Mouse (Mus musculus): Measurements from ENCODE around the gene Otub1.

Otub1 gene

GRCm38 (mm10) chr19:7199089-7199488 lies 7.0 kb downstream of the Otub1 start:
- TF ChIP-seq NANOG (IDR thresholded peaks at IDR 0.05; ENCODE audit: borderline replicate concordance, low read length) (no peak), CTCF (conservative IDR thresholded peaks at IDR 0.05; ENCODE audit: low read length) (no peak), POU5F1 (IDR thresholded peaks at IDR 0.05; ENCODE audit: borderline replicate concordance, low read length) (no peak)
- peaks cover 70% of the 10 kb centered on the region for H3K36me3 ChIP-seq (ENCODE audit: insufficient read depth, low read length)
- no peak overlapping the region for H3K4me3 ChIP-seq (replicated peaks; ENCODE audit: low read length)
- no peaks in the 10 kb centered on the region for H3K9me3 ChIP-seq (ENCODE audit: low read length)
- H3K27me3 ChIP-seq (ENCODE audit: insufficient read depth, low read length) = no peaks in the 10 kb centered on the region
- peaks cover 75% of the 10 kb centered on the region for H3K4me1 ChIP-seq (replicated peaks; ENCODE audit: low read depth, low read length)

- Histone ChIP-seq H3K36me3 (ENCODE audit: insufficient read depth, low read length) (peaks cover 54% of the 10 kb centered on the region), H3K4me3 (replicated peaks; ENCODE audit: low read length) (no peak overlapping the region), H3K9me3 (ENCODE audit: low read length) (no peaks in the 10 kb centered on the region), H3K27me3 (ENCODE audit: insufficient read depth, low read length) (peaks cover 10% of the 10 kb centered on the region), H3K4me1 (replicated peaks; ENCODE audit: low read depth, low read length) (peaks cover 58% of the 10 kb centered on the region)
- TF ChIP-seq POU5F1 (IDR thresholded peaks at IDR 0.05; ENCODE audit: borderline replicate concordance, low read length) = no peak
- no peak for TF ChIP-seq CTCF (conservative IDR thresholded peaks at IDR 0.05; ENCODE audit: low read length)
- TF ChIP-seq NANOG (IDR thresholded peaks at IDR 0.05; ENCODE audit: borderline replicate concordance, low read length) = no peak
Measured at GRCm38 (mm10) chr19:7197445-7197844, 8.7 kb downstream of the Otub1 start.

GRCm38 (mm10) chr19:7196741-7197270 lies 9.3 kb downstream of the Otub1 start:
- H3K4me3 ChIP-seq (replicated peaks; ENCODE audit: low read length) = peak overlapping the region; percentile 46
- H3K9me3 ChIP-seq (ENCODE audit: low read length) = no peaks in the 10 kb centered on the region
- peaks cover 49% of the 10 kb centered on the region for H3K36me3 ChIP-seq (ENCODE audit: insufficient read depth, low read length)
- peaks cover 10% of the 10 kb centered on the region for H3K27me3 ChIP-seq (ENCODE audit: insufficient read depth, low read length)
- peaks cover 61% of the 10 kb centered on the region for H3K4me1 ChIP-seq (replicated peaks; ENCODE audit: low read depth, low read length)
- TF ChIP-seq NANOG (IDR thresholded peaks at IDR 0.05; ENCODE audit: borderline replicate concordance, low read length) (no peak), POU5F1 (IDR thresholded peaks at IDR 0.05; ENCODE audit: borderline replicate concordance, low read length) (no peak), CTCF (conservative IDR thresholded peaks at IDR 0.05; ENCODE audit: low read length) (no peak)

- H3K36me3 ChIP-seq (ENCODE audit: insufficient read depth, low read length) = peaks cover 42% of the 10 kb centered on the region
- H3K4me1 ChIP-seq (replicated peaks; ENCODE audit: low read depth, low read length) = peaks cover 60% of the 10 kb centered on the region
- no peak for TF ChIP-seq POU5F1 (IDR thresholded peaks at IDR 0.05; ENCODE audit: borderline replicate concordance, low read length)
- no peak for TF ChIP-seq NANOG (IDR thresholded peaks at IDR 0.05; ENCODE audit: borderline replicate concordance, low read length)
- TF ChIP-seq CTCF (conservative IDR thresholded peaks at IDR 0.05; ENCODE audit: low read length) = peak; percentile 73
- H3K9me3 ChIP-seq (ENCODE audit: low read length) = no peaks in the 10 kb centered on the region
- H3K27me3 ChIP-seq (ENCODE audit: insufficient read depth, low read length) = peaks cover 10% of the 10 kb centered on the region
- H3K4me3 ChIP-seq (replicated peaks; ENCODE audit: low read length) = peak overlapping the region; percentile 46
Measured at GRCm38 (mm10) chr19:7195900-7196728, 10.0 kb downstream of the Otub1 start.

GRCm38 (mm10) chr19:7192561-7192967 lies 13.6 kb downstream of the Otub1 start:
- Histone ChIP-seq H3K36me3 (ENCODE audit: insufficient read depth, low read length) (peaks cover 6% of the 10 kb centered on the region), H3K4me1 (replicated peaks; ENCODE audit: low read depth, low read length) (peaks cover 56% of the 10 kb centered on the region), H3K4me3 (replicated peaks; ENCODE audit: low read length) (no peak overlapping the region), H3K9me3 (ENCODE audit: low read length) (no peaks in the 10 kb centered on the region), H3K27me3 (ENCODE audit: insufficient read depth, low read length) (peaks cover 21% of the 10 kb centered on the region)
- TF ChIP-seq CTCF (conservative IDR thresholded peaks at IDR 0.05; ENCODE audit: low read length) = no peak
- no peak for TF ChIP-seq NANOG (IDR thresholded peaks at IDR 0.05; ENCODE audit: borderline replicate concordance, low read length)
- TF ChIP-seq POU5F1 (IDR thresholded peaks at IDR 0.05; ENCODE audit: borderline replicate concordance, low read length) = no peak

GRCm38 (mm10) chr19:7191639-7192038 lies 14.5 kb downstream of the Otub1 start:
- no peak for TF ChIP-seq CTCF (conservative IDR thresholded peaks at IDR 0.05; ENCODE audit: low read length)
- TF ChIP-seq POU5F1 (IDR thresholded peaks at IDR 0.05; ENCODE audit: borderline replicate concordance, low read length) = no peak
- no peak for TF ChIP-seq NANOG (IDR thresholded peaks at IDR 0.05; ENCODE audit: borderline replicate concordance, low read length)
- H3K27me3 ChIP-seq (ENCODE audit: insufficient read depth, low read length) = peaks cover 25% of the 10 kb centered on the region

GRCm38 (mm10) chr19:7190986-7191385 lies 15.1 kb downstream of the Otub1 start:
- TF ChIP-seq NANOG (IDR thresholded peaks at IDR 0.05; ENCODE audit: borderline replicate concordance, low read length) (no peak), CTCF (conservative IDR thresholded peaks at IDR 0.05; ENCODE audit: low read length) (no peak), POU5F1 (IDR thresholded peaks at IDR 0.05; ENCODE audit: borderline replicate concordance, low read length) (no peak)
- no peaks in the 10 kb centered on the region for H3K36me3 ChIP-seq (ENCODE audit: insufficient read depth, low read length)
- H3K9me3 ChIP-seq (ENCODE audit: low read length) = no peaks in the 10 kb centered on the region
- H3K27me3 ChIP-seq (ENCODE audit: insufficient read depth, low read length) = peaks cover 31% of the 10 kb centered on the region
- no peak overlapping the region for H3K4me3 ChIP-seq (replicated peaks; ENCODE audit: low read length)
- H3K4me1 ChIP-seq (replicated peaks; ENCODE audit: low read depth, low read length) = peaks cover 56% of the 10 kb centered on the region

More at GRCm38 (mm10) chr19:7191639-7192038, 14.5 kb downstream of the Otub1 start:
- Histone ChIP-seq H3K4me1 (replicated peaks; ENCODE audit: low read depth, low read length) (peaks cover 56% of the 10 kb centered on the region), H3K4me3 (replicated peaks; ENCODE audit: low read length) (no peak overlapping the region), H3K9me3 (ENCODE audit: low read length) (no peaks in the 10 kb centered on the region), H3K36me3 (ENCODE audit: insufficient read depth, low read length) (no peaks in the 10 kb centered on the region)

GRCm38 (mm10) chr19:7189026-7189425 lies 17.1 kb downstream of the Otub1 start:
- Histone ChIP-seq H3K9me3 (ENCODE audit: low read length) (no peaks in the 10 kb centered on the region), H3K36me3 (ENCODE audit: insufficient read depth, low read length) (no peaks in the 10 kb centered on the region), H3K4me1 (replicated peaks; ENCODE audit: low read depth, low read length) (peaks cover 62% of the 10 kb centered on the region), H3K27me3 (ENCODE audit: insufficient read depth, low read length) (peaks cover 49% of the 10 kb centered on the region), H3K4me3 (replicated peaks; ENCODE audit: low read length) (peak overlapping the region; percentile 39; the same call in 1 of the 2 replicates)
- TF ChIP-seq POU5F1 (IDR thresholded peaks at IDR 0.05; ENCODE audit: borderline replicate concordance, low read length) (no peak), CTCF (conservative IDR thresholded peaks at IDR 0.05; ENCODE audit: low read length) (no peak), NANOG (IDR thresholded peaks at IDR 0.05; ENCODE audit: borderline replicate concordance, low read length) (no peak)
